Mouse (Mus musculus) 416B (cell line): Measurements from ENCODE around the gene Slc35e4.

Experiments
- DNase-seq: peaks from one replicate; pipeline ENCODE4 v3.0.0; 2011; ENCODE audit warnings: low read depth

The Slc35e4 gene

GRCm38 (mm10) chr11:3913316-3914108 is 952 bp downstream of the Slc35e4 start:
- peak; percentile 97 for DNase-seq

DNA sequence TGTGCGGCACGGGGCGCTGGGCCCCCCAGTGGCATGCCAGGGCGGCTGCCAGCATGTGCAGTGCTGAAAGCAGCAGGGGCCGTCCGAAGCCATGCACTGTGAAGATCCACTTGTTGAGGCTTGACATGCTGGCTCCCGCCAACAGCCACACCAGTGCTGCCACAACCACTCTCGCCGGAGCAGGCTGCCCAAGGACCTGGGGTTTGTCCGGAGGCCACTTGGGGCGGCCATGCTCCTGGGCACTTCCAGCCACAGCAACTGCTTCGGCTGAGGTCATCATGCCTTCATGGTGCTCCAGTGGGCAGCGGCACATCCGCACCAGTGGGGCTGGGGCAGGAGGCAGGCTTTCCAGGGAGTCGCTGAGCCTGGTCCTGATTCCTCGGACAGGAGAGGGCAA is 1.6 kb downstream of the Slc35e4 start:
- DNase-seq: peak; percentile 56

GRCm38 (mm10) chr11:3912100-3912874 is 2.2 kb downstream of the Slc35e4 start:
- peak; percentile 43 for DNase-seq

GRCm38 (mm10) chr11:3911440-3911839 is 3.0 kb downstream of the Slc35e4 start:
- DNase-seq: peak; percentile 26

DNA sequence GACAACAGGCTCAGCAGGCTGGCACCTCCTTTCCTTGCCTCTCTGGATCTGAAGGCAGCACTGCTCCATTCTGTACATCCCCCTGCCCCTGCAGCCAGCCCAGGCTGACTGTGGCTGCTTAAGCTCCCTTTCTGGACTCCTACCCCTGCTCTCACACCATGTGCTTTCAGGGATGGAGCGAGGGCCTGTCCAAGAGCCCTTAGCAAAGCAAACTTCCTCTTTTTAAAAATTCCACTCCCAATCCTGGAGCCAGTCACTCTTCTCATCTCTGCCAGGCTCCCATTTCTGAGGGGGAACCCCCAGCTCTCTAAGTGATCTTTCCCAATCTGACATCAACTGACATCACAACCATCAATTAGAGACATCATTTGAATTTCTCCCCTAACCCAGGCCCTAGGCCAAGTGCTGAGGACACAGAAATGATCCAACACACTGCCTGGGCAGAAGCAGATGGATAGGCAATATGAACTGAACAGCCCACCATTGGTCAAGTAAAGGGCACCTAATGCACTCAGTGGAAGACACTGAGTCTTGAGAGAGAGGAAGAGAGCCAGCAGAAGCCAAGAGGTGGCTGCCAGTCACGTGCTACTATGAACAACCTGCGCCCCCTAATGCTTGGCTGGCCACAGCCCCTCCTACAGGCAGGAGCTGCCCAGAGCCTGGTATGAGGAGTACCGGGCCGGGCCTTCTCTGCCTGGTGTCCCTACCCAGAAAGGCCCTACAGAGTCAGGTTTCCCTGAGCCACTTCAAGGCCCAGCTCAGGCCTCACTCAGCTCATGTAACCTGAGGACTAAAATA is 3.8 kb downstream of the Slc35e4 start:
- DNase-seq: peak; percentile 71

DNA sequence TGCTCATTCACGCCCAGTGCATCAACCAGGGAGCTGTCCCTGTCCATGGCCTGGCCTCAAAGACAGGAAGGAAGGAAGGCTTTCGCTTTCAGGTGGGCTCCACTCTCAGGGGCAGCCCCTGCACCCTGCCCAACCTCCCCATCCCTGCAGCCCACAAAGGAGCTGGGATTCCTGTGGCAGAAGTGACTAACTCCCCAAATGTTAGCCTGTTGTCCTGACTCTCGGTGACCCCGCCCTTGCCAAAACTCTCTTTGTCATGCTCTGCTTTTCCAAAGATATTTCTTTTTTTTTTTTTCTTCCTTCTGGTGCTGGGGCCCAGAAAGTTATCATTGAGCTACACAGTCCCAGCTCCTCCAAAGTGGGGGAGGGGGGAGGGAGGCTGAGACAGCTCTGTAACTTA is 5.2 kb downstream of the Slc35e4 start:
- DNase-seq: no peak

DNA sequence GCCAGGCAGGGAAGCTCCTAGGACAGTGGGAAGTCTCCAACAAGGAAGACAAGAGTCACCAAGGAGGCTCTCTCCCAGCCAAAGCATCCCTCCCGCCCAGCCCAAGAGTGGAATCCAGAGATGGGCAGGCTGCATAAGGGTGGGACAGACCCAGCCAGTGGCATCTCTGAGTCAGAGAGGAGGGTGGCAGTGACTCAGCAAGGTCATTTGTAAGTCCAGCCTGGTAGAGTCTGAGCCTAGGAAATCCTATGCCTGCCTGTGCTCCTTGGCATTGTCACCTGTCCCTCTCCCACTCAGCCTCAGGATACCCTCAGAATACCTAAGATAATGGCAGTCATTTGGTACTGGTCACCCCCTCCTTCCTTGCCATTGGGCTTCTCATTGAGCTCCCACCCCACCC is 9.0 kb downstream of the Slc35e4 start:
- peak; percentile 52 for DNase-seq

DNA sequence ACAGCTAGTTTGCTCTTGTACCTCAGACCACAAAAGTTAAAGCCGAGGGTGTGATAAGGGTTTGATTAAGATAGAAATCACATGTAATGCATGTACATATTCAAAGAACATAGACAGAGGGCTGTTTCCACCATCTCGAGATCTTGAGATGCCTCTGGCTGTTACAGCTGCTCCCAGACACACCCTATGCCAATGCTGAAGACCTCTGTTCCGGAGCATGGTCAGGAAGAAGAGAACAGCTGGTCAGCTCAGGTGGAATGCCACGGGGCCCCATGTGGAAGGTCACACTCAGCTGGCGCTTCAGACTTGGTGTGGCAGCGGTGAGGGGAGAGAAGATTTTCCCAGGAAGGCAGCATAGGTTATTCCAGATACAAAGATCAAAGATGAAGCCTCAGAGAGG is 9.8 kb downstream of the Slc35e4 start:
- no peak for DNase-seq

GRCm38 (mm10) chr11:3903046-3903445 is 11.4 kb downstream of the Slc35e4 start:
- peak; percentile 39 for DNase-seq

DNA sequence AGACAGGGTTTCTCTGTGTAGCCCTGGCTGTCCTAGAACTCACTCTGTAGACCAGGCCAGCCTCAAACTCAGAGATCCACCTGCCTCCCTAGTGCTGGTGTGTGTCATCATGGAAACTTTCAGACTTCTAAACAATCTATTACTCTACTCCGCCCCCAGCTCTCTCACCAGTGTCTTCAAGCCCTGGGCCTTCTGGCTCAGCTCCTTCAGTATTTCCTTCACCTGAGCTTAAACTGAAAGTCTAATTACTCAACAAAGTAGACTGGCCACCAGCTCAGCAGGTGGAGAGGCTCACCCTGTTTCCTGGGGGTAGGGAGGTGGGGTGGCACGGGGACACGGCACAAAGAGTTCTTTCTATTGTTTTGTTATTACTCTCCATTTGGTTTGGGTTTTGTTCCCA is 11.9 kb downstream of the Slc35e4 start:
- no peak for DNase-seq

- no peak for DNase-seq
These were observed 14.2 kb downstream of the Slc35e4 start for GRCm38 (mm10) chr11:3900296-3900695.

DNA sequence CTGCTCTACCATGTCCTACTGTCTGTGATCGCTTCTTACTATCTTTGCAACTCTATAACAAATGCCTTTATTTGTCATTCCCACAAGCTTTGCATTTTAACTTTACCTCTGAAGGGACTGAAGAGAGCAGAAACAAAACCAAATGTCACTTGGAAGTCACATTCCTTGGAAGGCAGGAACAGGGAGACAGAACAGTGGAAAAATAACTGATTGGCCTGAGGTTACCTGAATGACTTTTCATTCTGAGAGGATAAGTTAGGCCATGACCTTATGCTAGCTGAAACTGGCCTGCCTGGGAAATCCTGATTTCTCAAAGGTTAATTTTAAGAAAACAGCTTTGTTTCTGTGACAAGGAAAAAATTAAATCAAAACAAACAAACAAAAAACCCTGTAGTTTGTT is 18.5 kb downstream of the Slc35e4 start:
- no peak for DNase-seq

DNA sequence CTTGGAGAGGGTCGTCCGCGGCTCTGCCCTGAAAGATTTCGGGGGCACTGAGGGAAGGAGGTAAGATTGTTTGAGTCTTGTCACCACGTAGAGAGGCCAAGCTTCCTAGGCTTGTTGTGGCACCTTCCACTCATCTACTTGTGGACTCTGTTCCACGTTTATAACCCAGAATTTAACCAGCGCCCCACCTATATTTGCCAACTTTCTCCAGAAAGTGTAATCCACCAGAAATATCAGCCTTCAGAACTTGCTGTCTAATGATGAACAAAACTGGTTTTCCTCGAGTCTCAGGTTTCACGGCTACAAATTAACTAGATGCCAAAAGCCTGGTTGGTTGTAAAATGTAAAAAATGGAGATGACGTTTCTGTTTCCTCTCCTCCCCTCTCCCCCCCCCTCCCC is 19.0 kb downstream of the Slc35e4 start:
- DNase-seq: no peak

GRCm38 (mm10) chr11:3894406-3895281 is 19.8 kb downstream of the Slc35e4 start, which contains the start of the genes 4921536K21Rik and Dusp18:
4921536K21Rik (minus strand) TSS chr11:3895098.
Dusp18 (plus strand) TSS chr11:3895240.
- no peak for DNase-seq

DNA sequence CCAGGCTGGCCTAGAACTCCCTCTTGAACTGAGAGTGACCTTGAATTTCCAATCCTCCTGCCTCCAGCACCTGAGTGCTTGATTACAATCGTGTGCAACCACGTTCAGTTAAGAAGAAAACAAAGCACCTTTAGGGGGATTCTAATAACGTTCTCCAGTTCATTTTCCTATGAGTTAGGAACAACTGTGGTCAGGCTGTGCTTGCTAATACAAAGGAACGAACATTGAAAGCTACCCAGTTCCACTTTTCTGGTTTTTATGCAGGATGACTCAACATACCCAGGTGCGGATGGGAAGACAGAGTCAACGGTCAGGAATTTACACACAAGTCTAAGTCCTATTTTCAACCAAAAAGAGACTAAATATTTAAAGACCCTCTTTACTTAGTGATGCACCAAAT is 20.5 kb downstream of the Slc35e4 start:
- no peak for DNase-seq

GRCm38 (mm10) chr11:3887331-3887730 is 27.1 kb downstream of the Slc35e4 start:
- no peak for DNase-seq

DNA sequence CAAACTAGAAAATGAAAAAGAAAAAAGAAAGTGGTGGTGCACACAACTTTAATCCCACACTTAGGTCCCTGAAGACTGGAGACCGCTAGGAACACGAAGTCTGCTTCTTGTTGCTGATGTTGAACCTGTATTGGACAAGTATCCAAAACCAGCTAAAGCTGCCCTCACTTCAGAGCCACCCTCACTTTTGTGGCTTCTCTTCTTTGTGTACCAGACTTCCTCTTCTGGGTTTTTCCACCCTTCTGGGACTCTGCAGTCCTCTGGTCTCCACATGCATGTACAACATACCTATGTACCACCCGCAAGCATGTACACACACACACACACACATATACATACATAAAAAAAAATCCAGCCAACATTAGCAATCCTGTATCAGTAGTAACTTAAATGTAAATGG is 30.8 kb downstream of the Slc35e4 start:
- no peak for DNase-seq

- peak; percentile 80 for DNase-seq
These were observed 34.6 kb downstream of the Slc35e4 start for GRCm38 (mm10) chr11:3879836-3880235.

- peak; percentile 39 for DNase-seq
These were observed 35.8 kb downstream of the Slc35e4 start for GRCm38 (mm10) chr11:3878660-3879059.

- no peak for DNase-seq
These were observed 38.0 kb downstream of the Slc35e4 start for GRCm38 (mm10) chr11:3876419-3876818.

- no peak for DNase-seq
These were observed 50.1 kb downstream of the Slc35e4 start for GRCm38 (mm10) chr11:3864343-3864742.
